8 mouse cellular contexts compared by ENCODE assay signal in genomic region chr8:13461843-13462242, GRCm38 (mm10). TPM values are rescaled to one million over a fixed set of nuclear protein-coding genes. Genes with fewer than 3 reads are reported as not detected.
DNase-seq lines count a peak whose midpoint lies in the region; ATAC-seq and TF ChIP-seq lines count a peak whose summit lies in the region.

No protein-coding gene starts in this region.

- no peaks in the 10 kb centered on the region for H3K4me1 ChIP-seq in cortical plate, adult 2 months (ENCODE audit: control insufficient read depth, insufficient read depth, low read length)

- DNase-seq in CD8-positive naive resting alpha-beta T cell, adult 2 months (ENCODE audit: low read depth in 2 of 2, low spot score in 2 of 2), result peak; percentile 38 to 48
- DNase-seq in adipocyte (ENCODE audit: low spot score), result peak; percentile 86
- DNase-seq in heart, adult 9 months (ENCODE audit: low spot score in 2 of 2), result peak; percentile 39 to 70
- peak; percentile 57 to 86 for DNase-seq in layer of hippocampus, adult 18-20 months (ENCODE audit: low spot score in 2 of 2)
- DNase-seq in lung, postnatal 10 days, result peak; percentile 84
- peak; percentile 54 for DNase-seq in skeletal muscle tissue, adult 2 months (ENCODE audit: low read depth, low spot score)

- peak; percentile 85 for TF ChIP-seq CTCF in cortical plate, adult 2 months (IDR thresholded peaks at IDR 0.05; ENCODE audit: extremely low read depth, insufficient read depth, low read length)

- H3K27ac ChIP-seq in cortical plate, adult 2 months (ENCODE audit: insufficient read depth, low read length), result no peak overlapping the region

- TF ChIP-seq POLR2A in cortical plate, adult 2 months (IDR thresholded peaks at IDR 0.05; ENCODE audit: extremely low read depth, insufficient read depth, low read length), result no peak

- no peak overlapping the region for H3K4me3 ChIP-seq in cortical plate, adult 2 months (ENCODE audit: insufficient read depth, low read length)

- ATAC-seq in inflammation-experienced regulatory T-cells, adult 6 months, result no peak

RNA-seq across cellular contexts. Expression of gene Tmem255b, which starts 26.9 kb away (rescaled TPM):
- 3.7 and 4.0 TPM in 2 replicates for polyA plus RNA-seq in cortical plate, adult 2 months (2012; rRNA removed)
- total RNA-seq in layer of hippocampus, adult 18-20 months (2021), result 1 to 10 TPM; 4.1 to 5.4 TPM
- not detected for polyA plus RNA-seq in inflammation-experienced regulatory T-cells, adult 6 months (2017; shearing (Covaris generic))

RNA-seq across cellular contexts. Expression of gene Gas6, which starts 32.4 kb away (rescaled TPM):
- polyA plus RNA-seq in cortical plate, adult 2 months (2012; rRNA removed), result 101 and 106 TPM in 2 replicates
- 10 to 100 TPM; 84.0 to 95.1 TPM for total RNA-seq in layer of hippocampus, adult 18-20 months (2021)
- polyA plus RNA-seq in inflammation-experienced regulatory T-cells, adult 6 months (2017; shearing (Covaris generic)), result not detected

RNA-seq across cellular contexts. Expression of gene Grk1, which starts 57.0 kb away (rescaled TPM):
- 0.02 TPM in 1 of 2 replicates, not detected in the other for polyA plus RNA-seq in cortical plate, adult 2 months (2012; rRNA removed)
- total RNA-seq in layer of hippocampus, adult 18-20 months (2021), result not detected
- not detected for polyA plus RNA-seq in inflammation-experienced regulatory T-cells, adult 6 months (2017; shearing (Covaris generic))

Comparison
In these comparisons a context has a peak if more than half of its experiments do, and no peak if none do; other contexts are left out.
1. RNA of gene Gas6, which starts 32.4 kb away (polyA plus RNA-seq): 101 to 106 TPM in cortical plate, adult 2 months; not detected in inflammation-experienced regulatory T-cells, adult 6 months; every median in the first group is over 10 times any median in the second.
2. Peak in every context shown above with its lines, with median percentiles within 50 percentile points of each other: DNase-seq.